Mouse (Mus musculus) cerebellum, adult 9-10 months (tissue): Measurements from ENCODE around the gene Veph1.
"Not testable (repeated sequence)": the region's sequence is repeated elsewhere in the genome, so short reads cannot be mapped to it uniquely, and the experiment has no call there.

Experiments
- DNase-seq: peaks from one replicate; pipeline ENCODE4 v3.0.0; 2022

Veph1 gene

GRCm38 (mm10) chr3:66296545-66296944 is at the start of gene Veph1:
TSS of gene Veph1 (minus strand) at chr3:66296837.
- no peak for DNase-seq

GRCm38 (mm10) chr3:66340742-66341141 is 44.1 kb upstream of the Veph1 start:
- DNase-seq: no peak

DNA sequence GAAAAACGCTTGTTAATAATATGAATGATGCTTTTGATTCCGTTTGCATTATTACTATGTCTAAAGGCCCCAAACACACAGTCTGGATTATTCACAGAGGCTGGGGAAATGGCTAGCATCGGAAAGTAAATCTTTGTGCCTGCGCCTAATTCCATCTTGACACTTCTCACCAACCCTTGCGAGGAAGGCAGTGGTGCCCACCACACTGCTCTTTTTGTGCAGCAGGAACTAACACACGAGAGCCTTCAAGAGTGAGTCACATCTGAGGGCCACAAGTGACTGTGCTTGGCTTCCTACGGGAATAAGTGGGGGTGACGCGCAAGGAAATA is 35.7 kb upstream of the Veph1 start:
- DNase-seq: no peak

DNA sequence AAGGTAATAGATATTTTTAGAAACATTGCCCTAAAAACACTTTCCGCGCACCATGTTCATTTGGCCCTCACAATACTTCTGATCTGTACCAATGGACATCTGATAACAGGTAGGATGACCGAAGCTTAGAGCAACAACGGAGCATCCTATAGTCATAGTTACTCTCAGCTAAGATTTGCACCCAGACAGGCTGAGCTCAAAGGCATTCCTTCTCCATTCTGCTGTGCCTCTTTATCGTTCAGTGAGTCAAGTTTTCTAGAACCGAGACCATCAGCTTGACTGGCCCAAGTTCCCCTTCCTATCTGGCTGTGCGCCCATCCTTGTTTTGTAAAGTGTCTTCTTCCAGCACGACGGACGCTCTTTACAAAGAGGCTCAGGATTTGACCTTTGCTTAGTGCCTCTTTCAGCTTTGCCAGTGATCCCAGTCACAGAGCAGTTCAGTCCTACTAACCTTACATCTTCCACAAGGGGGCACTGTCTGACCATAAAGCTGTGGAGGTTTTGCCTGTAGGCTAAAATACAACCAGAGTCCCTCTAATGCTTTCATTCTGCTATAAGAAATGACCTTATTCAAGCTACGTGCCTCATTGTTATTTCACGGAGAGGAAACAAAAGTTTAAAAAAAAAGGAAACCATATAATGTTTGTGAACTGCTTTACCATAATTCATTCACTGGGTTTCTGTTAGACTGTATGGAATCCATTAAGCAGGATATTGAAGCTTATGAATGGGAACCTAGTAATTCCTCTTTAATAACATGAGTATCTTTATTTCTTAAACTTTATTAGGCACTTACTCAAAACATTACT is 35.2 kb upstream of the Veph1 start:
- peak; percentile 38 for DNase-seq

DNA sequence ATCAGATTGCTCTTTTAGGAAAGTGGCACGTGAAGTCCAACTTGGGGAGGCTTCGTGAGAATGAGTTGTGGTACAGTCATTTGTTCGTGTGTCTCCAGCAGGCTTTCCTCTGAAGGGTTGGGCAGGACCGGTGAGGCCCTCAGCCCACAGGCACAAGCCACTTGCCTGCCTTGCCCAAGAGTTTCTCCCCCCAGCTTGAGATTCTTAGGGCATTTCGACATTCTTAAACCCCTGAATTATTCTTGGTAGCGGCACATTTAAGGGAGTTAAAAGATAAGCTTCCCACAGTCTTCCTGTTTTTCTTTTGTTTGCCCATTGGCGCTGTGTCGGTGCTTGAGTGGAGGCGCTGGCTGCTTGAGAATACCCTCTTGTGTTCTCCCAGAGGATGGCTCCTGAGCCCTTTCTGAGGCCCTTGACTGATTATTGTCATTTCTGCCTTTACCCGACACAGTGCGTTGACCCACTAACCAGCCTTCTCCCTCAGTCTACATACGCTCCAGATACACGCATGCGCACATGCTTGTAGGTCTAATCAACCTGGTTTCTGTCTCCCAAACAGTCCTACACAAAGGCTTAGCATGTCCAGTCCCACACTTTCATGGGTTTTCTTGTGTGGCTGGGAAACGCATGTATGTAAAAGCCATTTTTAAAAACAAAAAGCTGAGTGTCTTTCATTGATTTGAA is 34.4 kb upstream of the Veph1 start:
- no peak for DNase-seq

DNA sequence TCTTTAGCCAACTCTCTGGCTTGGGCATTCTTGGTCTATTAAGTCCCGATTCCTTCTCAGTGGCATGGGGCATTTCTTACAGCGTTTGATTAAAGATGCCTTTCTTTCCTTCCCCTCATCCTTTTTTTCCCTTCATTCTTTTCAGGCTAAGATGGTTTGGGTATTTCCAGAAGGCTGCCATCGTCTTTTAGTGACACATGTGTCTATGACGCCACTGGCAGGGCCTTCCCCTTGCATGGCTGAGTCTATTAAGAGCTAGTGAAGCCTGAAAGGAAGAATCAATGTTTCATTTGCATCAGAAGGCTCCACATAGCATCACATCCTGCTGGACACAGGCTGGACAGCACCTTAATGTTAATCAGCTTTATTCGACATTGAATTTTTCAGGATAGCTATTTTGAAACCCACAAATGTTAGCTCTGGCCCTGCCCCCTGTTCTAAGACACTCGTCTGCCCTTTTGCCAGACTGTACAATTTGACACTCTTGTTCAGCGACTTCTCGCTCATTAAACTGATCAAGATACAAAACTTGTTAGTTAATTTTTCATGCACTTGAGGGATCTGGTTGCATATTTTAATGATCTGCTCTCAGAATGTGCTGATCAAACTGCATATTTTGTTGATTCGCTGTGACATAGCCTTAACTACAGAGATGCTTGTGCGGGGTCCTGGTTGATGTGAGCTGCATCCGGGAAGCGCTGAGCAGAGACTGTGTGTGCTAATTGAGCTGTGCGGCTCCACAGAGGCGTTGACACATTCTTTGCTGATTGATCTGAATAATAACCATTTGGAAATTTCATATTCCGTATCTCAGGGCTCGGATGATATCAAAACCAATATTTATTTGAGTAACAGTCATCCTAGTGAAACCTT is 29.6 kb upstream of the Veph1 start:
- no peak for DNase-seq

DNA sequence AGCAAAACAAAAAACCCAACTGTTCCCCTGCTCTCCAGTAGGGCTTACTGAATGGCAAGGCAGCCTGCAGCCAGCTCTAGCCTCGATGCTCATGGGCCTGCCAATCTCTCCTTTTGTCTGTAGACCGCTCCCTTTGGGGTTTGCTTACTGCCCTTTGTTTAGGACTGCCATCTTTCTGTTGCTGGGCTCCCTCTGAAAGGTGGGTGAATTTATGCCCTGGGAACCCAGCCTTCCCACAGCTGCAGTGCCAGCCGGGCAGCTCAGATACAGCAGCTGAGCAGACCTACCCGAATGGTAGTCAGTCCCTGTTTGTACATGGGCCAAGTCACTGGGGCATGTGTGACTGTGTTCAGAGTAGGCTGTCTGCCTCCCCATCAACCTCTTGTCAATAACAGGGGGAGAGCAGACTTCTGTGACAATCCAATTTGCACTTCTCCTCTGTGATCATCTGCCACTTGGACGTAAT is 28.9 kb upstream of the Veph1 start:
- no peak for DNase-seq

GRCm38 (mm10) chr3:66314793-66315715 is 18.4 kb upstream of the Veph1 start:
- DNase-seq: no peak

GRCm38 (mm10) chr3:66310586-66310985 is 13.9 kb upstream of the Veph1 start:
- DNase-seq: no peak

DNA sequence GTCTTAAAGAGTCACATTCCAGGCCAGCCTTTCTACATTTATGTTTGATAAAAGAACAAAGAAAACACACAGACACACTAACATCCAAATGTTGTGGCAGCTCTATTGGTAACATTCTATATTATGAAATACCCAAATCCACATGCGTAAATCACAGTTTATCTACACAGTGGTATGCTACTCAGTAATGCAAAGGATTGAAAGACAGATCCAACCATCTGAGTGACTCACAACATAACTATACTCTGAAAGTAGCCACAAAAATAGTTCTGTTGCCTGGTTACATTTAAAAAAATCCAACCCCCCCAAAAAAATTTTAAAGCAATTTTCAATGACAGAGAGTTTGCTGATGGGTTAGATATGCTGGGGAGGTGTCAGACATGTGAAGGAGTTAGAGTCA is 12.9 kb upstream of the Veph1 start:
- no peak for DNase-seq

DNA sequence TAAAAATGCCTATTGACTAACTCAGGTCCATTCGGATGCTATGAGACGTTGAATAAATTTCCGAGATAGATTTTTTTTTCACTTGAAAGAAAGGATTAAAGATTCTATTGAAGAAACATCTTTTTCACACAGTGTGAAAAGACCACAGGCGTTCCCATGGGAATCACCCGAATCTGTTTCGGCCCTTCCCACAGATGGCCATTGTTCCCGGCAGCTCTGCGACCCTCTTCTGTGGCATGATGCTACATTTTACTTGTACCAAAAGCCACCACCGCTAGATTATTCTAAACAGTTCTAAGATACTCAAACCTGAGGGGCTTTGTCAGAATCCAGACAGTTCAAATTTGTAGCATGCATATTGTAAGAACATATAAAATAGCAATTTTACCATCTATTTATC is 1.4 kb downstream of the Veph1 start:
- DNase-seq: no peak

GRCm38 (mm10) chr3:66294729-66295128 is 1.9 kb downstream of the Veph1 start:
- DNase-seq: no peak

DNA sequence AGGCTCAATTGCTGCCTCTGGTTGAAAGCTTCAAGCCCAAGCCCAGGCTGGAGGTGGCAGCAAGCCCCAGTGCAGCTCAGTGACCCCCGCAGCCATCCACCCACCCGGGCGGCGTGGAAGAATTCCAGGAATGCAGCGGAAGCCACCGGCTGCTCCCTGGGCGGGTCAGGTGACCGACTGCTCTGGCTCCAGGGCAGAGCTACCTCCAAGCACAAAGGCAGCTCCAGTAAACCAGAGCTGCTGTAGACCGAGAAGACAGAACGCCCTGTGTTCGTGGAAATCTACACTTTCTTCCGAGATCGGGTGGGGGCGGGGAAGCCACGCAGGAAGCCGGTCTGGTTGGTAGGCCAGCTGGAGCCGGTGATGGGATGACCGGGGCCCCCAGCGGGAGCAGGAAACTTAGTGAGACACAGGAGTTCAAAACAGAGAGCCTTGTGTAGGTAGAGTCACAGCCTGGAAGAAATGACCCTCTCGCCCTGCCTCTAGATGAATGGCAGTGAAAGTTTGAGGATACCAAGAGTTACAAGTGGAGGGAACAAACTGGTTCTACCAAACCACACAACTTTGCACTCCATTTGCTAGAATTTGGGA is 4.2 kb downstream of the Veph1 start:
- no peak for DNase-seq

DNA sequence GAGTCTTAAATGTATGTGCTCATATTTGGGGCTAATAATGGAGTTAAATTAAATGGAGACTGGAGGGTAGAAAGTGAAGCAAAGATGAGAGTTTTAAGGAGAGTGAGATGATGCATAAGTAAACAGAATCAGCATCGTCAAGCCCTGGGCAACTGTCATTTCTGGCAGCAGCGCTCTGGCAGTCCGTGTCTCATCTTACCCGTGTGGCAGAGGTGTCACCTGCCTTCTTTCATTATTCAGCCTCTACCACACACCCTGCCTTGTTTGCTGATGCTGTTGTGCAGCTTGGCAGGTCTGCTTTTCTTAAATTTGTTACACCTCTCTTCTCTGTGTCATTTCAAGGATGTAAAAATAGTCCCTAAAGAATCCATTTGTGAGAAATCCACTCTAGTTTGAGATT is 33.4 kb downstream of the Veph1 start:
- DNase-seq: no peak

GRCm38 (mm10) chr3:66262319-66262718 is 34.3 kb downstream of the Veph1 start:
- no peak for DNase-seq

GRCm38 (mm10) chr3:66254504-66255105 is 42.0 kb downstream of the Veph1 start:
- DNase-seq: peak; percentile 35

DNA sequence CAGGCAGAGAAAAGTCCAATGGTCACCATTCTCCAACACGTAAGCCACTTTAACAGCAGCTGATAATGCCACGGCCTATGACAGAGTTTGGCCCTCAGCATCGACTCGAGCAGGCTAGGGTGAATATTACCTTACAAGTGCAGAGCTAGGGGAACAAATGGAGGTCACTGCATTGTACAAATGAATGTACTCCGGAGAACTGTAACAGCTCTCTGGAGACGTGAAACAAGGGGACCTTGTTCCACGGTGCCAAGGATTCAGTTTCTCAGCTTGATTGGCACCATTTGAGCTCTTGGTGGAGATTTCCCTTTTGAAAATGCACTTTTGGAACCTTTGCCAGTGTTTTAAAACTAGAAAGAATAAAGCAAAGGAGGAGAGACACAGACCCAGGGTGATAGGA is 44.8 kb downstream of the Veph1 start:
- DNase-seq: no peak

DNA sequence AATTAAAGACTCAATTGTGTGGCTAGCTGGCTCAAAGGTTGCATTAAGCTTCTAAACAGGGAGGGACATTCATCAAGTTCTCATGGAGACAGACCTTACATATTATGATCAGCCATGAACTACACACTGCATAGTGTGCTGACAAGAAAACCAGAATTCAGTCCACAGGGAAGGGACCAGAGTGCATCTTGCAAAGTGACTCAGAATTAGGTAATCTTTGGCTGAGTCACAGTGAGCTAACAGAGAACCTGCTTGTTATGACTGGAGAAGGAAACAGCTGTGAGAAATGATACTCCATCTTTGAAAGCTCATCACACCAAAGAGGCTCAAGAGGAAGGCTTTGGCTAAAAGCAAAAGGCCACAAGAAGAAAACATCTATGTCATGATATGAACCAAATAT is 56.2 kb downstream of the Veph1 start:
- no peak for DNase-seq

DNA sequence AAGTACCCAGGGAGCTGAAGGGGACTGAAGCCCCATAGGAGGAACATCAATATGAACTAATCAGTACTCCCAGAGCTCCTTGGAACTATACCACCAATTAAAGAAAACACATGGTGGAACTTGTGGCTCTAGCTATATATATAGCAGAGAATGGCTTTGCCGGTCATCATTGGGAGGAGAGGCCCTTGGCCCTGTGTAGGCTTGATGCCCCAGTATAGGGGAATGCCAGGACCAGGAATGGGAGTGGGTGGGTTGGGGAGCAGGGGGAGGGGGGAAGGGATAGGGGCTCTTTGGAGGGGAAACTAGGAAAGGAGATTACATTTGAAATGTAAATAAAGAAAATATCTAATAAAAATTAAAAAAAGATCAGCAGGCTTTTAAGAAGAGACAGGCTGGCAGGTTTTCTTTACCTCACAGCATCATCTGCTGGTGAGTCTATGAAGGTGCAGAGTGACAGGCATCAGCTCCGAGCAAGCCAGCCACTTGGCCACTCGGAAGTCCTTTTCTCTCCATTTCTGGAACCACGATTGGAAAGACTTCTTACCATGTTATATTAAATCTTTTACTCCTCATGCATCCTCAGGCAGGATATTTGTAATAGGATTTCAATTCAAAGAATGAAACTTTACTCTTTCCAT is 60.3 kb downstream of the Veph1 start:
- not testable (repeated sequence) for DNase-seq

GRCm38 (mm10) chr3:66224931-66225537 is 71.6 kb downstream of the Veph1 start:
- no peak for DNase-seq

DNA sequence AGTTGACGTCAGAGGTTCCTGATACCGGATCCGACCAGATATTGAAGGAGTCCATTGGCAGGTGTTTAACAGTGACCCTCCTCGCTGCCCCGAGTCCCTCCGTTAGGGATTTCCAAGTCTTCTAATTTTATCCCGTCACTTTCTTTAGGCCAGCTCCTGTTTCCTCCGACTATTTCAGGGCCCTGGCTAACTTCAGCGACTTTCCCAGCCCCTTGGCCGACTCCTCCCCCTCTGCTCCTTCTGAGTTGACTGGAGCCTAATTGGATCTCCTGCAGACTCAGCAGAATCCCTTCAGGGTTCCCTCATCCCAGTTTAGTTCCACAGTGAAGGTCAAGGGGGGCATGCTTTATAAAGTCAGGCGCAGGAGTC is 75.4 kb downstream of the Veph1 start:
- DNase-seq: no peak
